Mouse (Mus musculus) leukemia stem cell, adult 10-12 weeks (primary cell): Measurements from ENCODE around the gene Tmem54. TPM values are rescaled to one million over a fixed set of nuclear protein-coding genes. Genes with fewer than 3 reads are reported as not detected.

ENCODE experiments used
- polyA plus RNA-seq: library from polyadenylated mRNA; stranded (reverse); fragments of >175 nt; gene quantifications from 2 replicates; pipeline ENCODE4 v1.2.3, GENCODE M21; 2012; ENCODE audit warnings: low replicate concordance

The Tmem54 gene
- polyA plus RNA-seq: not detected in 2 replicates

DNA sequence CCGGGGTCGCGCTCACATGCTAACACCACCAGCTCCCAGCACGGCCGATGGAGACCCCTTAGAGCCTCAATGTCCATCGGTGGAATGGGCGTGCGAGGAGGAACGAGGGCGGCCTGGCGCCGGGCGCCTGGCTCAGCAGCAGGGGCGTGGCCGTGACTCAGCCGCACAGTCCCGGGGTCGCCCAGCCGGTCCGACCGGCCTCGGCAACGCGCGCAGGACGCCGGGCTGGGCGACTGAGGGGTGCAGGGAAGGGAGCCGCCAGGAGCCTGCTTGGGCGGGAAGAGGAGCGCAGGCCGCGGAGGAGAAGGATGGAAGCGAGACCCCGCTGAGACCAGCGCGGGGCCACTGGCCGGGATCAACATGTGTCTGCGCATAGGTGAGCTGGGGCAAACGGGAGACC lies at the start of gene Tmem54:
Gene Tmem54, plus strand, starts transcription at position 193 of the 400 bp plus-strand sequence.

GRCm38 (mm10) chr4:129058207-129059092 lies 46.9 kb upstream of the Tmem54 start, which contains the start of gene Rnf19b:
Rnf19b (plus strand) TSS chr4:129058271.

GRCm38 (mm10) chr4:129121569-129122086 lies 16.3 kb downstream of the Tmem54 start, which contains the start of gene Hpca:
Hpca (minus strand) TSS chr4:129122036.

GRCm38 (mm10) chr4:129136579-129137391 lies 31.4 kb downstream of the Tmem54 start, which contains the start of gene Fndc5:
Fndc5 (plus strand) TSS chr4:129136999.

Other genes starting within 250 kb of the Tmem54 start
- 1.1 and 2.2 TPM in 2 replicates for gene Trim62, start 222.0 kb upstream of the Tmem54 start, polyA plus RNA-seq
- gene Azin2, start 143.1 kb upstream of the Tmem54 start, polyA plus RNA-seq: 0.50 and 0.69 TPM in 2 replicates
- 76.7 and 76.9 TPM in 2 replicates for gene Ak2, start 113.6 kb upstream of the Tmem54 start, polyA plus RNA-seq
- 55.8 and 76.4 TPM in 2 replicates for gene Rnf19b, start 47.3 kb upstream of the Tmem54 start, polyA plus RNA-seq
- 0.29 TPM in 1 of 2 replicates, not detected in the other for gene Hpca, start 16.5 kb downstream of the Tmem54 start, polyA plus RNA-seq
- 0.10 and 0.16 TPM in 2 replicates for gene Fndc5, start 31.5 kb downstream of the Tmem54 start, polyA plus RNA-seq
- gene S100pbp, start 84.2 kb downstream of the Tmem54 start, polyA plus RNA-seq: 2.2 and 3.1 TPM in 2 replicates
- gene Yars, start 84.2 kb downstream of the Tmem54 start, polyA plus RNA-seq: 14.7 and 19.7 TPM in 2 replicates
- 12.3 and 25.0 TPM in 2 replicates for gene C77080, start 155.9 kb downstream of the Tmem54 start, polyA plus RNA-seq
- gene Sync, start 182.1 kb downstream of the Tmem54 start, polyA plus RNA-seq: not detected in 2 replicates
- 17.5 and 21.9 TPM in 2 replicates for gene Rbbp4, start 229.8 kb downstream of the Tmem54 start, polyA plus RNA-seq
- gene Zbtb8os, start 230.1 kb downstream of the Tmem54 start, polyA plus RNA-seq: 1.3 and 1.9 TPM in 2 replicates